Mouse (Mus musculus): Measurements from ENCODE around the gene Krtap9-1. TPM values are rescaled to one million over a fixed set of nuclear protein-coding genes. Genes with fewer than 3 reads are reported as not detected.

The Krtap9-1 gene
- polyA plus RNA-seq, 1 experiment from 2014 or later: not detected

Other genes with a start within 250 kb of the Krtap9-1 start
- gene Krtap4-1, start 245.2 kb upstream of the Krtap9-1 start, polyA plus RNA-seq (2015; fragmentation: Nextera tagmentation; extraction: Ambion mirVana): not detected in 2 replicates
- not detected in 2 replicates for gene Krtap4-2, start 238.3 kb upstream of the Krtap9-1 start, polyA plus RNA-seq (2015; fragmentation: Nextera tagmentation; extraction: Ambion mirVana)
- gene Krtap4-7, start 229.3 kb upstream of the Krtap9-1 start, polyA plus RNA-seq (2015; fragmentation: Nextera tagmentation; extraction: Ambion mirVana): not detected in 2 replicates
- not detected in 2 replicates for gene Gm11555, start 223.2 kb upstream of the Krtap9-1 start, polyA plus RNA-seq (2015; fragmentation: Nextera tagmentation; extraction: Ambion mirVana)
- gene Gm11563, start 214.4 kb upstream of the Krtap9-1 start, polyA plus RNA-seq (2015; fragmentation: Nextera tagmentation; extraction: Ambion mirVana): not detected in 2 replicates
- not detected in 2 replicates for gene Krtap4-6, start 207.4 kb upstream of the Krtap9-1 start, polyA plus RNA-seq (2015; fragmentation: Nextera tagmentation; extraction: Ambion mirVana)
- gene Gm14190, start 182.6 kb upstream of the Krtap9-1 start, polyA plus RNA-seq (2015; fragmentation: Nextera tagmentation; extraction: Ambion mirVana): not detected in 2 replicates
- gene Gm14180, start 139.1 kb upstream of the Krtap9-1 start, polyA plus RNA-seq (2015; fragmentation: Nextera tagmentation; extraction: Ambion mirVana): not detected in 2 replicates
- gene Gm11595, start 100.5 kb upstream of the Krtap9-1 start, polyA plus RNA-seq (2015; fragmentation: Nextera tagmentation; extraction: Ambion mirVana): not detected in 2 replicates
- gene Krtap4-8, start 92.7 kb upstream of the Krtap9-1 start, polyA plus RNA-seq (2015; fragmentation: Nextera tagmentation; extraction: Ambion mirVana): not detected in 2 replicates
- not detected in 2 replicates for gene Krtap4-9, start 88.2 kb upstream of the Krtap9-1 start, polyA plus RNA-seq (2015; fragmentation: Nextera tagmentation; extraction: Ambion mirVana)
- not detected in 2 replicates for gene Gm11596, start 79.9 kb upstream of the Krtap9-1 start, polyA plus RNA-seq (2015; fragmentation: Nextera tagmentation; extraction: Ambion mirVana)
- not detected in 2 replicates for gene Gm11569, start 74.5 kb upstream of the Krtap9-1 start, polyA plus RNA-seq (2015; fragmentation: Nextera tagmentation; extraction: Ambion mirVana)
- gene Gm11554, start 68.9 kb upstream of the Krtap9-1 start, polyA plus RNA-seq (2015; fragmentation: Nextera tagmentation; extraction: Ambion mirVana): not detected in 2 replicates
- not detected in 2 replicates for gene Krtap4-13, start 63.5 kb upstream of the Krtap9-1 start, polyA plus RNA-seq (2015; fragmentation: Nextera tagmentation; extraction: Ambion mirVana)
- gene Gm11564, start 57.7 kb upstream of the Krtap9-1 start, polyA plus RNA-seq (2015; fragmentation: Nextera tagmentation; extraction: Ambion mirVana): not detected in 2 replicates
- not detected in 2 replicates for gene 2300003K06Rik, start 35.3 kb upstream of the Krtap9-1 start, polyA plus RNA-seq (2015; fragmentation: Nextera tagmentation; extraction: Ambion mirVana)
- not detected in 2 replicates for gene Krtap4-16, start 21.8 kb upstream of the Krtap9-1 start, polyA plus RNA-seq (2015; fragmentation: Nextera tagmentation; extraction: Ambion mirVana)
- gene Gm11568, start 15.5 kb upstream of the Krtap9-1 start, polyA plus RNA-seq (2015; fragmentation: Nextera tagmentation; extraction: Ambion mirVana): not detected in 2 replicates
- not detected in 2 replicates for gene Gm11559, start 8.9 kb upstream of the Krtap9-1 start, polyA plus RNA-seq (2015; fragmentation: Nextera tagmentation; extraction: Ambion mirVana)
- not detected in 2 replicates for gene Gm11567, start 5.8 kb downstream of the Krtap9-1 start, polyA plus RNA-seq (2015; fragmentation: Nextera tagmentation; extraction: Ambion mirVana)
- gene Krtap31-1, start 34.5 kb downstream of the Krtap9-1 start, polyA plus RNA-seq (2015; fragmentation: Nextera tagmentation; extraction: Ambion mirVana): not detected in 2 replicates
- not detected in 2 replicates for gene Gm11565, start 41.4 kb downstream of the Krtap9-1 start, polyA plus RNA-seq (2015; fragmentation: Nextera tagmentation; extraction: Ambion mirVana)
- gene Krtap31-2, start 62.9 kb downstream of the Krtap9-1 start, polyA plus RNA-seq (2015; fragmentation: Nextera tagmentation; extraction: Ambion mirVana): not detected in 2 replicates
- gene Krtap9-5, start 75.1 kb downstream of the Krtap9-1 start, polyA plus RNA-seq (2015; fragmentation: Nextera tagmentation; extraction: Ambion mirVana): not detected in 2 replicates
- not detected in 2 replicates for gene Krtap29-1, start 105.7 kb downstream of the Krtap9-1 start, polyA plus RNA-seq (2015; fragmentation: Nextera tagmentation; extraction: Ambion mirVana)
- not detected in 2 replicates for gene Krtap16-1, start 113.2 kb downstream of the Krtap9-1 start, polyA plus RNA-seq (2015; fragmentation: Nextera tagmentation; extraction: Ambion mirVana)
- 0.52 and 0.66 TPM in 2 replicates for gene Krtap17-1, start 120.6 kb downstream of the Krtap9-1 start, polyA plus RNA-seq (2015; fragmentation: Nextera tagmentation; extraction: Ambion mirVana)
- gene Krt33a, start 142.8 kb downstream of the Krtap9-1 start, polyA plus RNA-seq (2015; fragmentation: Nextera tagmentation; extraction: Ambion mirVana): not detected in 2 replicates
- 0.38 and 0.43 TPM in 2 replicates for gene Krt33b, start 156.5 kb downstream of the Krtap9-1 start, polyA plus RNA-seq (2015; fragmentation: Nextera tagmentation; extraction: Ambion mirVana)
- gene Krt34, start 168.2 kb downstream of the Krtap9-1 start, polyA plus RNA-seq (2015; fragmentation: Nextera tagmentation; extraction: Ambion mirVana): not detected in 2 replicates
- gene Krt31, start 177.2 kb downstream of the Krtap9-1 start, polyA plus RNA-seq (2015; fragmentation: Nextera tagmentation; extraction: Ambion mirVana): 0.11 TPM in 1 of 2 replicates, not detected in the other
- gene Krt32, start 214.8 kb downstream of the Krtap9-1 start, polyA plus RNA-seq (2015; fragmentation: Nextera tagmentation; extraction: Ambion mirVana): not detected in 2 replicates
- 0.80 and 1.0 TPM in 2 replicates for gene Krt35, start 222.9 kb downstream of the Krtap9-1 start, polyA plus RNA-seq (2015; fragmentation: Nextera tagmentation; extraction: Ambion mirVana)
- 0.14 TPM in 1 of 2 replicates, not detected in the other for gene Krt36, start 232.2 kb downstream of the Krtap9-1 start, polyA plus RNA-seq (2015; fragmentation: Nextera tagmentation; extraction: Ambion mirVana)
- gene Krt13, start 248.2 kb downstream of the Krtap9-1 start, polyA plus RNA-seq (2015; fragmentation: Nextera tagmentation; extraction: Ambion mirVana): not detected in 2 replicates